15 mouse cellular contexts compared by ENCODE assay signal in genomic region chr14:48164917-48165316, GRCm38 (mm10).
"Had no signal": no experiment of that assay in that cellular context is flagged by ENCODE, and none has a peak within 500 bp of the region (broad histone marks: within the 10 kb centered on the region; RNA-seq: fewer than 3 reads in every experiment).

No protein-coding gene starts in this region.

- H3K4me3 ChIP-seq: neural tube, embryonic 13.5 days; neural tube, embryonic 15.5 days; stomach, embryonic 15.5 days had no signal

- H3K27ac ChIP-seq: neural tube, embryonic 13.5 days; neural tube, embryonic 15.5 days; stomach, embryonic 15.5 days; stomach, postnatal 0 days had no signal

- H3K27me3 ChIP-seq: neural tube, embryonic 13.5 days; neural tube, embryonic 15.5 days; stomach, embryonic 15.5 days had no signal

- DNase-seq: retina, postnatal 1 day; right cerebral cortex, adult 18-20 months; right cerebral cortex, postnatal 14 days; right cerebral cortex, postnatal 25 days; right cerebral cortex, postnatal 4 days; spleen, adult 18-20 months; thymus, adult 18-20 months; thymus, adult 2 months; thymus, postnatal 14 days; thymus, postnatal 25 days; thymus, postnatal 4 days had no signal

- H3K4me2 ChIP-seq: neural tube, embryonic 13.5 days; neural tube, embryonic 15.5 days; stomach, embryonic 15.5 days had no signal

- H3K9me3 ChIP-seq: neural tube, embryonic 13.5 days; neural tube, embryonic 15.5 days; stomach, embryonic 15.5 days had no signal

- H3K9ac ChIP-seq: neural tube, embryonic 13.5 days; neural tube, embryonic 15.5 days; stomach, embryonic 15.5 days had no signal

- H3K36me3 ChIP-seq: neural tube, embryonic 13.5 days; neural tube, embryonic 15.5 days; stomach, embryonic 15.5 days had no signal
